ENCODE assay signal across 8 mouse cellular contexts in genomic region chr12:86885336-86885735, GRCm38 (mm10). TPM values are rescaled to one million over a fixed set of nuclear protein-coding genes. Genes with fewer than 3 reads are reported as not detected.
DNase-seq lines count a peak whose midpoint lies in the region; ATAC-seq and TF ChIP-seq lines count a peak whose summit lies in the region.

No protein-coding gene starts in this region.

- peak overlapping the region; percentile 87 for H3K4me2 ChIP-seq in forebrain, postnatal 0 days (ENCODE audit: low read depth)
- peak overlapping the region; percentile 42 for H3K4me2 ChIP-seq in liver, embryonic 14.5 days (ENCODE audit: low read depth)

- TF ChIP-seq CTCF in E14TG2a.4 (conservative IDR thresholded peaks at IDR 0.05; ENCODE audit: low read length), result no peak
- no peak for TF ChIP-seq CTCF in forebrain, postnatal 0 days (IDR thresholded peaks at IDR 0.05; ENCODE audit: low read depth)
- TF ChIP-seq CTCF in liver, embryonic 14.5 days (IDR thresholded peaks at IDR 0.05; ENCODE audit: low read depth), result no peak

- peaks cover 62% of the 10 kb centered on the region for H3K4me1 ChIP-seq in E14TG2a.4 (replicated peaks; ENCODE audit: low read depth, low read length)
- H3K4me1 ChIP-seq in forebrain, postnatal 0 days (ENCODE audit: insufficient read depth), result peaks cover 44% of the 10 kb centered on the region
- peaks cover 3 to 14% of the 10 kb centered on the region in 2 experiments; a peak in 3 of 4 replicates for H3K4me1 ChIP-seq in liver, embryonic 14.5 days (replicated peaks; ENCODE audit: control insufficient read depth in 2 of 2, insufficient read depth in 2 of 2, low read length in 1 of 2)

- H3K4me3 ChIP-seq in E14TG2a.4 (replicated peaks; ENCODE audit: low read length), result peak overlapping the region; percentile 70
- H3K4me3 ChIP-seq in forebrain, postnatal 0 days (ENCODE audit: low read depth, low read length), result peak overlapping the region; percentile 87
- no peak overlapping the region; a peak in 1 of 4 replicates for H3K4me3 ChIP-seq in liver, embryonic 14.5 days (ENCODE audit: insufficient read depth in 1 of 2, low read depth in 2 of 2, low read length in 2 of 2)

- ATAC-seq in forebrain, postnatal 0 days, result no peak
- no peak for ATAC-seq in liver, embryonic 14.5 days (ENCODE audit: insufficient read depth)

- DNase-seq in heart, adult 11 months, result peak; percentile 93
- DNase-seq in heart, adult 18-20 months, result no peak
- no peak for DNase-seq in forebrain, postnatal 0 days
- DNase-seq in liver, embryonic 14.5 days (ENCODE audit: low read depth in 3 of 3, low spot score in 3 of 3), result no peak
- DNase-seq in urinary bladder, adult 18-20 months (ENCODE audit: low spot score in 2 of 2), result no peak
- DNase-seq in urinary bladder, postnatal 36 days (ENCODE audit: low spot score in 2 of 2), result no peak
- no peak for DNase-seq in frontal cortex, postnatal 14 days (ENCODE audit: low spot score in 2 of 2)

- peak overlapping the region; percentile 100 for H3K9ac ChIP-seq in forebrain, postnatal 0 days
- no peak overlapping the region for H3K9ac ChIP-seq in liver, embryonic 14.5 days (replicated peaks)

- peaks cover 2% of the 10 kb centered on the region; the same call in 1 of the 2 replicates for H3K9me3 ChIP-seq in E14TG2a.4 (ENCODE audit: low read length)
- H3K9me3 ChIP-seq in forebrain, postnatal 0 days (ENCODE audit: low read length), result no peaks in the 10 kb centered on the region
- no peaks in the 10 kb centered on the region for H3K9me3 ChIP-seq in liver, embryonic 14.5 days (ENCODE audit: control insufficient read depth, low read length)

- no peaks in the 10 kb centered on the region for H3K27me3 ChIP-seq in E14TG2a.4 (ENCODE audit: insufficient read depth, low read length)
- H3K27me3 ChIP-seq in forebrain, postnatal 0 days (ENCODE audit: insufficient read depth, low read length), result no peaks in the 10 kb centered on the region
- peaks cover 76% of the 10 kb centered on the region for H3K27me3 ChIP-seq in liver, embryonic 14.5 days (ENCODE audit: control insufficient read depth, insufficient read depth, low read length)

- no peak for TF ChIP-seq EP300 in liver, embryonic 14.5 days (IDR thresholded peaks at IDR 0.05; ENCODE audit: low read depth)

- H3K27ac ChIP-seq in forebrain, postnatal 0 days (ENCODE audit: low read depth, low read length), result peak overlapping the region; percentile 99
- no peak overlapping the region for H3K27ac ChIP-seq in liver, embryonic 14.5 days

- 5% methylated on average over 6 of the region's 6 CpGs for WGBS in forebrain, postnatal 0 days
- 26% methylated on average over 6 of the region's 6 CpGs for WGBS in liver, embryonic 14.5 days (ENCODE audit: insufficient replicate concordance)

- peaks cover 23% of the 10 kb centered on the region for H3K36me3 ChIP-seq in E14TG2a.4 (ENCODE audit: insufficient read depth, low read length)
- H3K36me3 ChIP-seq in forebrain, postnatal 0 days (ENCODE audit: insufficient read depth), result peaks cover 5% of the 10 kb centered on the region
- H3K36me3 ChIP-seq in liver, embryonic 14.5 days (replicated peaks; ENCODE audit: control insufficient read depth, insufficient read depth, low read depth), result no peaks in the 10 kb centered on the region

RNA-seq across cellular contexts. Expression of gene Irf2bpl, which starts 0.7 kb away (rescaled TPM):
- 10 to 100 TPM; 30.0 to 30.5 TPM for total RNA-seq in heart, adult 18-20 months (2021)
- total RNA-seq in forebrain, postnatal 0 days (2014; rRNA removed), result 134 and 161 TPM in 2 replicates
- polyA plus RNA-seq in forebrain, postnatal 0 days (2015; fragmentation: Nextera tagmentation; extraction: Ambion mirVana), result 86.3 and 95.7 TPM in 2 replicates
- polyA plus RNA-seq in liver, embryonic 14.5 days (2012; rRNA removed), result 1.4 and 1.5 TPM in 2 replicates
- polyA plus RNA-seq in liver, embryonic 14.5 days (2014; fragmentation: Nextera tagmentation; extraction: Ambion mirVana), result 1.4 and 1.5 TPM in 2 replicates

Comparison
In these comparisons a context has a peak if more than half of its experiments do, and no peak if none do; other contexts are left out.
1. H3K4me3 ChIP-seq: peak in E14TG2a.4 (single experiment) and forebrain, postnatal 0 days (single experiment); none in liver, embryonic 14.5 days (0 of 2).